Mouse (Mus musculus): ENCODE results near the gene Dlg4.

Dlg4 gene

DNA sequence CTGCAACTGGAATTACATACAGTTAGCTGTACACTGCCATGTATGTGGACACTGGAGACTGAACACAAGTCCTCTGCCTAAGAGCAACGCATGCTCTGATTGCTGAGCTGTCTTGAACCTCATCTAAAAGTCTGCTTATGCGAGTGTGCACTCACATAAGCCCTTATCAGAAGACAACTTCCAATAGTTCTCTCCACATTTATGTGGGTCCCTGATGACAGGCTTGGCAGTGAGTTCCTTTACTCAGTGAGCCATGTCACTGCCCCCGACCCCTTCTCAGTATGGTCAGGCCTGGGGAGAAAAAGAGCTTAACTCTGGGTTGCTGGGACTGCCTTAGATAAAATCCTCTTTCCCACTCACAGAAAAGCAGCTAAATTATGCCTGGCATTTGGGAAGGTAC lies at the start of gene Dlg4:
Dlg4 (plus strand) TSS at position 274 of the 400 bp plus-strand sequence.
- no peak for DNase-seq (ENCODE audit: low read depth, low spot score)

DNA sequence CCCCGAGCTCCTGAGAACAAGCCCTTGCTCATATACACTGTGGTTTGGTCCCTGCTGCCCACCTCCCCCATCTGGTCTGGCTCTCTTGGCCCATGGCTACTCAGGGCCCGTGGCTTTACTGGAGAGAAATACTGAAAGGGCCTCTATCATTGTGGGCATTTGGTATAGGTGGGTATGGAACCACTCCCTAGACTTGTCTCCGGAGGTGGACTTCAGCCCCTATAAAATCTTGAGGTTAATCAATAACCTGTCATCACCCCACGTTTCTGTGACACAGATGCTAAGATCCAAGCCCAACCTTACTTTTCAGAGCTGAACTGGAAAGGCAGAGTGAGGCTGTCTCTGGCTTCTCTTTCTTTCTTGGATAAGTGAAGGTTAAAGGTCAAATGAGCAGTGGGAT lies 47.9 kb upstream of the Dlg4 start:
- DNase-seq (ENCODE audit: low read depth, low spot score): no peak

DNA sequence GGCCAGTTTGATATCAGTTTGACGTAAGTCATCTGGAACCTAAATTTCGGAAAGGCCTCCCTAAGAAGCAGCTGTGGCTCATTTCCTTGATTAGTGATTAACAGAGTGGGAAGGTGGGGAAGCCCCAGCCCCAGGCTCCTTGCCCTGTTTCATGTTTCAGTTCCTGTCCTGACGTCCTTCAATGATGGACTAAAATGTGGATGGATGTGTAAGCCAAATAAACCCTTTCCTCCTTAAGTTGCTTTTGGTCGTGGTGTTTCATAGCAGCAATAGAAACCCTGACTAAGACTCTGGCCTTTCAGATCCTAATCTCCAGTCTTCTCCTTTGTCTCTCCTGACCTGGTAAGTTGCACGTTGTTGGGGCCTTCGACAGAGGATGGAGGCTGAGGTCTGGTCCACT lies 46.5 kb upstream of the Dlg4 start:
- DNase-seq (ENCODE audit: low read depth, low spot score): no peak

DNA sequence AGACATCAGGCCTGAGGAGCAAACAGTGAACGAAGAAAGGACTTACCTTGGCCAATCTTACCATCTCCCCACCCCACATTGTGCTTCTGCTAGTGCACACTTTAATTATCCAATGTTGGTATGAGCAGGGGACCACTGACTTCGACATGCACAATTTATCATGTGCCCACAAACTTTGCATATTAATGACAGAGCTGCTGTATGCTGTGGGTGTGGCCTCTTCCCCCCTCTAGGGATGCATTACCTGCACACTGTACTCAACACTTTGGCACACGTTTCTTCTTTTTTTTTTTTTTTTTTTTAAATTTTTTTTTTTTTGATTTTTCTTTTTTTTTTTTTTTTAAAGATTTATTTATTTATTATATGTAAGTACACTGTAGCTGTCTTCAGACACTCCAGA lies 46.0 kb upstream of the Dlg4 start:
- DNase-seq (ENCODE audit: low read depth, low spot score): no peak

DNA sequence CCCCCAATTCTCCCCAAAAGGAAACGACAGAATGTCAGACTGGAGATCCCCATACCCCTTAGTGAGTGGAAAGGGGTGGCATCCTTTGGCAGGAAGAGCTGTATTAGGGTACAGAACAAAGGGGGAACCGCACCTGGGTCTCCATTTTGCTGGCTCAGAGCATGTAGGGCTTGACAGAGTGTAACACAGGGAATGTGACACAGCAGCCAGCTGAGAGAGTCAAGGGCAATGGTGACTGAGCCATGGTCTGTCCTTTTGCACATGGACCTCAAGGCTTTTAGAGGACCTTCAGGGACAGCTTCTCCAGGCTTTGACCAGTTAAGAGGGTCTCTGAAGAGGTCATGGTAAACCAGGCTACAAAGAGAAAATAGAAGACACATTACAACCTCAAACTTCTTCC lies 41.8 kb upstream of the Dlg4 start:
- no peak for DNase-seq (ENCODE audit: low read depth, low spot score)

DNA sequence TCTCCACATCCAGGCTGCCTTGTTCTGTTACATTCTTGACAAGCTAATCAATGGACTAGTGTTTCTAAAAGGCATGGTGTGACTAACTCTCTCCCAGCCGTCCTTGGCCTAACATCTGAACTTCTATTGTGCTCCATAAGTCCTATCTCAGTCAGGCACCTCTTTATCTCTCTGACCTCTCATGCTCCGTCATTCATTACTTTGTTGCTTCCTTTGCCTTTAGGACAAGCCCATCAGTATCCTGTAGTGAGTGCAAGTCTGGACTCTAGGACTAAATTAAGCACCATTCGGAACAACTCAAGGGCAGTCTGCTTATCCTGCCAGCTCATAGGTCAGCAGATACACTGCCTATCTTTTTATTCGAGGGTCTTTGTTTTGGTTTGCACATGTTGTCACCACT lies 40.5 kb upstream of the Dlg4 start:
- DNase-seq (ENCODE audit: low read depth, low spot score): no peak

DNA sequence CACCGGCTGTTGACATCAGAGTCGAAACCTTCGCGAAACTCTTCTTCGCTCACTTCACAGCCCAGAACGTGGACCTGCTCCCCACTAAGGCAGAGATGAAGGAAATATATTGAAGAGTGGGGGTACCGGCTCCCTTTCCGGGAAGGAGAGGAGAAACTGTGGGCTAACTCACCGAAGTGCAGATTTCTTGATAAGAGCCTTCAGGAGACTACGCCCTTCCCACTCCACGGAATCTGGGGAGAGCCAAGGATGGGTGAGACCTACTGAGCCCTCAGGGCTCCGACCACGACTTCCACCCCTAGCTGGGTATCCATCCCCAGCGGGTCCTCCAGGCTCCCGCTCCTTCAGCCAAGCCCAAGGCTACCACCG lies 36.9 kb upstream of the Dlg4 start:
- no peak for DNase-seq (ENCODE audit: low read depth, low spot score)

DNA sequence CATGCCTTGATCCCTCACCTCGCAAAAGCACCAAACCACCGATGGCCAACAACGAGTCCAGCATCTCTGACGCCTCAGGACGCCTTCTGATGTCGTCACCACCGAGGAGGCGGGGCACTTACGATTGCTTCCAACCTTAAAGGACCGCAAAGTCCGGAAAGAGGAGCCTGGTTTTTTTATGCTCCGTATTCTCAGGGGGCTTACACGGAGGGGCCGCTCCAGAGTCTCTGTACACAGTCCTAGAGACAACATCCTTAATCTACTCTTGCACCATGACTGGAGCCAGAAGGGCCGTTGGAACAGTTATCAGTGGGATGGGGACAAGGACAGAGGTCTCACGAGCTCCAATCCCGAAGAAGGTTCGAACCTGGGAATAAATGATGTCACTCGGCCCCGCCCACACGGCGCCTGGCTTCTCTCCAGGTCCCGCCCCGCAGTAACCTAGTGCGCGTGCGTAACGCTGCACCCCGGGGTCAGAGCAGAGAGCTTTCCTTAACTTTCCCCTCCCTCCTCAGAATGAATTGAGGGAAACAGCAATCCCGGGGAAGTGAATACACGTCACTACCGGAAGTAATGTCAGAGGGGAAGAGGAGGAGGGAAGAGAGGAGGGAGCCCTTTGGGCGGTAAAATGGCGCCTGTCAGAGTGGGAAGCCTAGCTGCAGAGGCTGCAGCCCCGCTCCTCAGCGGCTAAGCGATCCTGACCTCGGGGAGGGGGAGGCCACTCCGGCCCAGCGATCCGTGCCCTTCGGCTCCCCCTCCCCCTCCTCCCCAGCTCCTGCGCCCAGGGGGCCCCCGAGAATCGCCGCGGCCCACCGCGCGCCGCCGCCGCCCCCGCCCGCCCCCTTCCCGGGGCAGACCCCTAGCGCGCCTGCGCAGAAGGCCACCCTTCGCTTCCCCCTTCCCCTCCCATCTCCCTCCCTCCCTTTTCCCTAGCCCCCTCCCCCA lies 36.3 kb upstream of the Dlg4 start:
- DNase-seq (ENCODE audit: low read depth, low spot score): peak; percentile 99

DNA sequence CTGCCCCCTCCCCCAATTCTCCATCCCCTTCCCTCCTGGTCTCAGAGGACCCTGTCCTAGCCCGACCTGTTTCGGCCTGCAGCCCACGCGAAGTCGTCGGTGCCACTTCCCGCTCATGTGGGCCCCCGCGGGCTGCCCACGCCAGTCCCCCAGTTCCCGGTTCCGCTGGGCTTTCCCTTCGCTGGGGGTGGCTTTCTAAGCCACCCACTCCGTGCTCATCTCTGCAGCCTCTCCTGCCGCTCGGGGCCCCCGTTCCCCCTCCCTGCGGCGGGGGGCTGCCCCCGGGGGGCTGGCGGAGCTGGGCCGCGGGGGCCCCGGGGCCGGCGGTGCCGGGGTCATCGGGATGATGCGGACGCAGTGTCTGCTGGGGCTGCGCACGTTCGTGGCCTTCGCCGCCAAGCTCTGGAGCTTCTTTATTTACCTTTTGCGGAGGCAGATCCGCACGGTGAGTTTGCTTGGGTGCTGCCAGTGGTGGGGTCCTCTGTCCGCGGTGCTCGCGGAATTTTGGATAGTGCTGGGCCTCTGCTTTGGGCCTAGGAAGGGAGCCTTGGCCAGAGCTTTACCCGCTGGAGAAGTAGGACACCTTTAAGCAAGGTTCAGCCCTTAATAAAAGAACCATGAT lies 35.5 kb upstream of the Dlg4 start, which contains the start of gene Ctdnep1:
Ctdnep1 (plus strand) TSS at position 16 of the 622 bp plus-strand sequence.
- no peak for DNase-seq (ENCODE audit: low read depth, low spot score)

DNA sequence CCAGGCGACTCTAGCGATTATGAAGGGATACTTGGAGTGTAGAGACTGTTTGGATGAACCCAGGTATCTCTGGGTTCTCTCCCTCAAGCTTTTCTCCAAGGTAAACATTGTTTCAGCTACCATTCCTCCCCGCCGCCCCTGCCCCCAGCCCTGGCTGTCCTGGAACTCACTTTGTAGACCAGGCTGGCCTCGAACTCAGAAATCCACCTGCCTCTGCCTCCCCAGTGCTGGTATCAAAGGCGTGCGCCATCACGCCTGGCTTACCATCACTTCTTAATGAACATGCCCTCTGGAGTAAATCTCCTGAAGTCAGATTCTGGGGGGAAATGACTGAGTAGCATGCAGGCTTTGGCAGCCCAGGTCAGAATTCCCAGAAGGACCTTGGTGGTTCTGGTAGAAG lies 34.5 kb upstream of the Dlg4 start, which contains the start of gene Elp5:
Elp5 (minus strand) TSS at position 293 of the 400 bp plus-strand sequence.
- no peak for DNase-seq (ENCODE audit: low read depth, low spot score)

DNA sequence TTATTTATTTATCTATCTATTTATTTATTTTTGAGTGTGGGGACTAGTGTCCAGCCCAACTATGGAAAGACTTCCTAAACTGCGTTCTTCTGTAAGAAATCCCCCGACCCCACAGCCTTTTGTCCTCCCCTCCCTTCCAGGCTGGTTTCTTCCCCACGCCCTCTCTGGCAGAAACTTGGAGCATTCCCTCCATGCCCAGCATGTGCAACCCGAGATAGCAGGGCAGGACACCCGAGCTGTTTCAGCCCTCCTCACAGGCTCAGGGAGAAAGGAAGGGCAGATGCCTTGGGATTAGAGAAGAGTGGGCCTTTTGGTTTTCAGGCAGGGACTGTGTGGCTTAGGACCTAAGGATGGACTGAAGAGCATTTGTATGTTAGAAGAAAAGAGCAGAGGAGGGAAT lies 33.9 kb upstream of the Dlg4 start:
- DNase-seq (ENCODE audit: low read depth, low spot score): no peak

DNA sequence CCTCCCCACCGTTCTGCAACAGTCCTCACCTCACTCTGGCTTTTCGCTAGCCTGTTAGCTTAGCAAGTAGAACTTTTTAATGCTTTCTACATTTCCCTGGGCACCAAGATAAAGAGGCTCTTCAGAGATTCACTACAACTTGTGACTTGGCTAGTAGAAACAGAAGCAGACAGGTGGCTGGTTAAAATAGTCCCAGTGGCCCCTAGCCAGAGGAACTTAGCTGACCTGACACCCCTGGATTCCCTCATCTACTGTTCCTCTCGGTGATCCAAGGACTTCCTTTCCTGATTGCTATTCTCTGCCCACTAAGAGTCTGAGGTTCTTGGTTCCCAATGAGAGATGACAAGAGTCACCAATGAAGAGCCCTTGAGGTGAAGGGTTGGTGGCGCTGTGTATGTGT lies 33.4 kb upstream of the Dlg4 start:
- DNase-seq (ENCODE audit: low read depth, low spot score): no peak

DNA sequence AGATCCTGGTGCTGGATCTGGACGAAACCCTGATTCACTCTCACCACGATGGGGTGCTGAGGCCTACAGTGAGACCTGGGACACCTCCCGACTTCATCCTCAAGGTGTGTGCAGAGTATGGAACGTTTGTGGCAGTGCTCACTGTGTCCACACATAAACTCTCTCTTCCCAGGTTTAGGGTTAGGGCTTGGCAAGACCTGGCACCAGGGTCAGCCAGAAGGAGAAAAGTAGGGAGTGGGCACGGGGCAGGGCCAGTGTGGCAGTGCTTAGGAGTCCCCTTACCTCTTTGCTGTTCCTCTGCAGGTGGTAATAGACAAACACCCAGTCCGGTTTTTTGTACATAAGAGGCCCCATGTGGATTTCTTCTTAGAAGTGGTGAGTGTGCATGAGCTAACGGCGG lies 32.3 kb upstream of the Dlg4 start:
- no peak for DNase-seq (ENCODE audit: low read depth, low spot score)

DNA sequence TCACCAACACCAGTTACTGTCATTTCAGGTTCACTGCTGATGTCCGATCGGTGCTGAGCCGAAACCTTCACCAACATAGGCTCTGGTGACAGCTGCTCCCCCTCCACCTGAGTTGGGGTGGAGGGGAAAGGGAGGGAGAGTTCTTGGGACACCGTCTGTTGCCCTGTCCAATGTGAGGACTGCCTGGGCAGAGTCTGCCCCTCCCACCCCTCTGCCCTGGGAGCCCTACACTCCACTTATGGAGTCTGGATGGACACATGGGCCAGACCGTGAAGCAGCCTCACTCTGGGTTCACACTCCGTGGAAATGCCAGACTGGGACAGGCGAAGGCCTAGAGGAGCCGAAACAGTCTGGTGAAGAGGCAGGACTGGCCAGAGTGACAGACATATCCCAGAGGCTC lies 26.8 kb upstream of the Dlg4 start:
- DNase-seq (ENCODE audit: low read depth, low spot score): no peak

DNA sequence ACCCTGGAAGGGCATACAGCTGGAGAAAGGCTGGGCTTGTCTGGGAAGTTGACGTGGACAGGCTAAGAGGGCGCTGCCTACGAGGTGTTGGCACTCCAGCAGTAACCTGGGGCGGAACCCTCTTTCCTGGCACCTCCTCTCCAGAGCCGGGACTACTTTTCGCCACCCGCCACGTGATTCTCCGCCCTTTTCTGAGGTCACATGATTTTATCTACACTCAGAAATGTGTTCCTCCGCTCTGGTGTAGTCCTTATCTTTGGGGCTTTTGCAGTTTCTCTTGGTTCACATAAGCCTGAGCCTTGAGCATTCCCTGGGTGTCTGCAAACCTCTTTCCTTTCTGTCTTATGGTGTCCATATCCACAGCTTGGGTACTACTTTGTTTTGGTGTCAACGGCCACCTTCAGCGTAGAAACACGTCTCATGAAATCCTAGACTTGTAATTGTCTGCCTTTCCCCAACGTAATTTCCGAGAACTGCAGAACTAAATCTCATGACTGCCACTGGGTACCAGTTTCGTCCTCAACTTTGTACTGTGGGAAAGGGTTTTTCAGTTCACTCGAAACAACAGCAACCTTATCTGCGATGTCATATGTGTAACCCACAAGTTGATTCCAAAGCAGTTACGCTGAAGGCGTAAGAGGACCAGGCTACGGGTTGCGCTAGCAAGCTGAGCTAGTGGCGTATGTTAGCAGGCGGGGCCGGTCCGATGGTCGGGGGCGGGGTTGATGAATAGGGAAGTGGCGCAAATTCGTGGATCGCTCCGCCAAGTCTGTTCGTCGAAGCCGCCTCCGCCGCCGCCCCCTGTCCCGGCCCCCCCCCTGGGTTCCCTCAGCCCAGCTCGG lies 25.7 kb upstream of the Dlg4 start, which contains the start of gene Gabarap:
Gabarap (plus strand) TSS at position 294 of the 842 bp plus-strand sequence.
- peak; percentile 93 for DNase-seq (ENCODE audit: low read depth, low spot score)

DNA sequence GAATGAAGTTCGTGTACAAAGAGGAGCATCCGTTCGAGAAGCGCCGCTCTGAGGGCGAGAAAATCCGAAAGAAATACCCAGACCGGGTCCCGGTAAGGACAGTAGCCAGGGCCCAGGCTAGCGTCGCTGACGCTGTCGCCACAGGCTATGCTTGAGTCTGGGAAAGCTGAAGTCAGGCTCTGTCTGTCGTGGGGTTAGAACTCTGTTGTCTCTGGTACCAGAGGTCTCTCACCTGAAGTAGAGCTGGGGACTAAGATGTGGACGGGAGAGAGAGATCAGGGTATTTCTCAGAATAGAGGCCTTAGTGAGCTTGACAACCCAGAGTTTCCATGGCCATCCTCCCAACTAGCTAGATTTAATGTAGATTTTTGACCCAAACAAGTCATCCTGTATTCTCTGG lies 25.0 kb upstream of the Dlg4 start:
- no peak for DNase-seq (ENCODE audit: low read depth, low spot score)

DNA sequence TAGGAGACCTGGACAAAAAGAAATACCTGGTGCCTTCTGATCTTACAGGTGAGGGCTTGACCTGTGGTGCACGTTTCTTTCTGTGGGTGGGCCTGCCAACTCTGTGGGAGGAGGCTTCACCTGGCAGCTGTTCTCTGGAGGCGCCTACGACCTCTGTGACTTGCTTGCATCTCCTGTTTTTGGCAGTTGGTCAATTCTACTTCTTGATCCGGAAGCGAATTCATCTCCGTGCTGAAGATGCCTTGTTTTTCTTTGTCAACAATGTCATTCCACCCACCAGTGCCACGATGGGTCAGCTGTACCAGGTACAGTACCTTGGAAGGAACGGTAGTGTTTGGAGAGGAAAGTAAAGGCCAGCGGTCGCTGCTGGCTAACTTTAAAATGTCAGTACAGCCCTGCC lies 24.3 kb upstream of the Dlg4 start:
- no peak for DNase-seq (ENCODE audit: low read depth, low spot score)

DNA sequence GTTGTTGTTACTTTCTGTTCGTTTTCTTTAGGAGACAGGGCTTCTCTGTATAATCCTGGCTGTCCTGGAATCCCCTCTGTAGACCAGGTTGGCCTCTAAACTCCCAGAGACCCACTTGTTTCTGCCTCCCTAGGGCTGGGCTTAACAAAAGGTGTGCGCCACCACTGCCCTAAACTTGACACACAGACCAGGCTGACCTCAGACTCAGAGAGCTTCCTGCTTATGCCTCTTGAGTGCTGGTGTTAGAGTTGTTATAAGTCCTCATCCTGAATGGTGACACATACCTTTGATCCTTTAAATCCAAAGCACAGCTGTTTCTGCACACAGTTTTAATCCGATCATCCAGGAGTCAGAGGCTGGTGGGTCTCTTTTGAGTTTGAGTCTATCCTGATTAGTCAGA lies 23.8 kb upstream of the Dlg4 start:
- no peak for DNase-seq (ENCODE audit: low read depth, low spot score)

DNA sequence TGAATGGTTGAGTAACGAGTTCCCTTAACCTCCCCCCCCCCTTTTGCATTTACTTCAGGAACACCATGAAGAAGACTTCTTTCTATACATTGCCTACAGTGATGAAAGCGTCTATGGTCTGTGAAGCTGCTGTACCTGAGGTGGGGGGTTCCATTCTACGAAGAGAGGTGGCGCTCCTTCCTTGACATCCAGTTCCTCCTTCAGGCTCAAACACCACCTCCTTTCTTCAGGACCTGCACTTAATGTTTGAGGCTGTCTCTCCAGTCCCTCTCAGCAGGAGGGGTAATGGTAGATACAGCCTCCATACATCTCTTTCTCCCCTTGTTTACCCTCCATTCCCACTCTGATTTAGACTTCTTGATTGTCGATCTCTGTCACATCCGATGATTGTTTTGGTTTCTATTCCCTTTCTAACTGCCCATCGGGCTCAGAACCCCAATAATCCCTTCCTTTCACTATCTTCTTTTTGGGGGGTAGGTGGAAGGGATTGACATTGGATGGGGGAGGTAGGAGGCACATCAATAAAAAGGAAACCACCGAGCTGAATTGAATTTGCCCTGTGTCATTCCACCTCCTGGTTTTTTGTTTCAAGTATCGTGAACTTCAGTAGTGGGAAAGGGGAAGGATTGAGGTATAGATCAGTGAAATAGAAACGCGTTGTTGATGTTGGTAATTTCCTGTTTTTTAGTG lies 22.2 kb upstream of the Dlg4 start:
- DNase-seq (ENCODE audit: low read depth, low spot score): no peak

DNA sequence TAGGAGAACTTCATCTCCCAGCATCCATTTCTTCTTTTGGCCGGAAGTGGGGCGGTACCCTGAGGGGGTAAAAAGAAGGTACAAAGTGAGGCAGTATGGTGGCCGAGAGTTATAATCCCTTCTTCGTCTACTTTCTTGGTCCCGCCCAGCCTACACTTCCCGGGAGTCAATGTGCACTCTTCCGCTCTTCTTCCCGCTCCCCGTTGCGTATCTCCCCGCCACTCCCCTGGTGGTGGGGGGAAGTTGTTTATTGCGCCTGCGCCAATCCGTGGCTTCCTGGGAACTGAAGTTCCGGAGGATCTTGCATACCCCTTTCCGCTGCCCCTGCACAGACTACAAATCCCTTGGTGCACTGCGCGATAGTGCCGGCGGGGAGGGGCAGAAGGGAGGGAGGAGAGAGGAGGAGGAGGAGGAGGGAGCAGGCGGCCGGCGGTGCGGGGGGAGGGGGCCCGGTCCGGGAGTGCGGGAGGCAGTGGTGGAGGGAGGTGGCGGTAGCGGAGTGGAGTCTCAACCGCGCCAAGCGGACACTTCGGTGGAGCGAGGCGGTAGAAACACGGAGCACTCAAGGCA lies 21.3 kb upstream of the Dlg4 start, which contains the start of gene Phf23:
Phf23 (plus strand) TSS at position 387 of the 570 bp plus-strand sequence.
- DNase-seq (ENCODE audit: low read depth, low spot score): peak; percentile 98

All from brain, embryonic 18.5 days (tissue).